Mouse (Mus musculus): Measurements from ENCODE around the gene Gm21897. TPM values are rescaled to one million over a fixed set of nuclear protein-coding genes. Genes with fewer than 3 reads are reported as not detected.

Gene Gm21897
- polyA plus RNA-seq, 1 experiment from 2014 or later: not detected

GRCm38 (mm10) chr16:15349381-15349780 is 32.1 kb downstream of the Gm21897 start:
- no peaks in the 10 kb centered on the region for H3K36me3 ChIP-seq (ENCODE audit: control insufficient read depth, insufficient read depth, low read length)
- WGBS: 78% methylated on average over 2 of the region's 2 CpGs
- no peak overlapping the region for H3K9ac ChIP-seq (ENCODE audit: low read depth, low read length)
- H3K4me3 ChIP-seq (ENCODE audit: low read length): no peak overlapping the region
- no peaks in the 10 kb centered on the region for H3K27me3 ChIP-seq (replicated peaks; ENCODE audit: control insufficient read depth, insufficient read depth, low read length)
- no peaks in the 10 kb centered on the region for H3K4me1 ChIP-seq (ENCODE audit: control insufficient read depth, insufficient read depth, low read depth, low read length)
- H3K4me2 ChIP-seq (ENCODE audit: low read length): no peak overlapping the region
- H3K27ac ChIP-seq (ENCODE audit: low read depth, low read length): no peak overlapping the region
- ATAC-seq: no peak
- H3K9me3 ChIP-seq (ENCODE audit: control insufficient read depth, low read length): no peaks in the 10 kb centered on the region

GRCm38 (mm10) chr16:15351301-15351700 is 34.0 kb downstream of the Gm21897 start:
- no peak overlapping the region for H3K4me2 ChIP-seq (ENCODE audit: low read length)
- H3K4me1 ChIP-seq (ENCODE audit: control insufficient read depth, insufficient read depth, low read depth, low read length): no peaks in the 10 kb centered on the region
- H3K4me3 ChIP-seq (ENCODE audit: low read length): no peak overlapping the region
- WGBS: 69% methylated on average over 1 of the region's 1 CpGs
- no peak overlapping the region for H3K9ac ChIP-seq (ENCODE audit: low read depth, low read length)
- no peaks in the 10 kb centered on the region for H3K27me3 ChIP-seq (replicated peaks; ENCODE audit: control insufficient read depth, insufficient read depth, low read length)
- no peak for ATAC-seq
- no peak overlapping the region for H3K27ac ChIP-seq (ENCODE audit: low read depth, low read length)
- H3K9me3 ChIP-seq (ENCODE audit: control insufficient read depth, low read length): no peaks in the 10 kb centered on the region
- H3K36me3 ChIP-seq (ENCODE audit: control insufficient read depth, insufficient read depth, low read length): no peaks in the 10 kb centered on the region

- Histone ChIP-seq H3K9me3 (ENCODE audit: control insufficient read depth, low read length) (no peaks in the 10 kb centered on the region), H3K9ac (ENCODE audit: low read depth, low read length) (no peak overlapping the region), H3K4me1 (ENCODE audit: control insufficient read depth, insufficient read depth, low read depth, low read length) (no peaks in the 10 kb centered on the region), H3K27ac (ENCODE audit: low read depth, low read length) (no peak overlapping the region), H3K27me3 (replicated peaks; ENCODE audit: control insufficient read depth, insufficient read depth, low read length) (no peaks in the 10 kb centered on the region), H3K4me2 (ENCODE audit: low read length) (no peak overlapping the region), H3K4me3 (ENCODE audit: low read length) (no peak overlapping the region), H3K36me3 (ENCODE audit: control insufficient read depth, insufficient read depth, low read length) (no peaks in the 10 kb centered on the region)
- ATAC-seq: no peak
- WGBS: 52% methylated on average over 2 of the region's 2 CpGs
Measured at GRCm38 (mm10) chr16:15352320-15352719, 35.1 kb downstream of the Gm21897 start.

- Histone ChIP-seq H3K27ac (ENCODE audit: low read depth, low read length) (no peak overlapping the region), H3K4me2 (ENCODE audit: low read length) (no peak overlapping the region), H3K4me3 (ENCODE audit: low read length) (no peak overlapping the region), H3K36me3 (ENCODE audit: control insufficient read depth, insufficient read depth, low read length) (no peaks in the 10 kb centered on the region), H3K9ac (ENCODE audit: low read depth, low read length) (no peak overlapping the region), H3K4me1 (ENCODE audit: control insufficient read depth, insufficient read depth, low read depth, low read length) (no peaks in the 10 kb centered on the region), H3K9me3 (ENCODE audit: control insufficient read depth, low read length) (no peaks in the 10 kb centered on the region), H3K27me3 (replicated peaks; ENCODE audit: control insufficient read depth, insufficient read depth, low read length) (no peaks in the 10 kb centered on the region)
- 66% methylated on average over 2 of the region's 2 CpGs for WGBS
- no peak for ATAC-seq
Measured at GRCm38 (mm10) chr16:15354901-15355300, 37.6 kb downstream of the Gm21897 start.

GRCm38 (mm10) chr16:15355339-15355738 is 38.1 kb downstream of the Gm21897 start:
- no peak overlapping the region for H3K9ac ChIP-seq (ENCODE audit: low read depth, low read length)
- ATAC-seq: no peak
- no peaks in the 10 kb centered on the region for H3K9me3 ChIP-seq (ENCODE audit: control insufficient read depth, low read length)
- 96% methylated on average over 1 of the region's 1 CpGs for WGBS
- H3K4me3 ChIP-seq (ENCODE audit: low read length): no peak overlapping the region
- H3K4me2 ChIP-seq (ENCODE audit: low read length): no peak overlapping the region
- no peaks in the 10 kb centered on the region for H3K27me3 ChIP-seq (replicated peaks; ENCODE audit: control insufficient read depth, insufficient read depth, low read length)
- H3K36me3 ChIP-seq (ENCODE audit: control insufficient read depth, insufficient read depth, low read length): no peaks in the 10 kb centered on the region
- H3K4me1 ChIP-seq (ENCODE audit: control insufficient read depth, insufficient read depth, low read depth, low read length): no peaks in the 10 kb centered on the region
- no peak overlapping the region for H3K27ac ChIP-seq (ENCODE audit: low read depth, low read length)

DNA sequence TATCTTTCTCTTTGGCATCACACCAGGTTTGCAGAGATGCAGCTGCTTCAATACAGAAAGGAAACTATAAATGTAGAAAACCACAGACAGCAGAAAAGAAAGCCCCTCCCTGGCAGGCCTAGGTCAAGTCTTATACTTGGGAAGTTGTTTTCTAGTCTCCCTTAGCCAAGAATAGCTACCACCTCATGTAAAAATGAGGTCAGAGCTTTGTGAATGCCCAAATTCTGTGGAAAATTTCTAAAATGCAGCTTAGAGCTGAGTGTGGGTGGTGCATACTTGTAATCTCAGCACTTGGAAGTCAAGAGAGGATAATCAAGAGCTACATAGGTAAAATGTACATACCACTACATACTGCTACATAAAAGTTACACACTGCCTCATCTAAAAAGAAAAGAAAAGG is 40.5 kb downstream of the Gm21897 start:
- no peaks in the 10 kb centered on the region for H3K9me3 ChIP-seq (ENCODE audit: control insufficient read depth, low read length)
- H3K27me3 ChIP-seq (replicated peaks; ENCODE audit: control insufficient read depth, insufficient read depth, low read length): no peaks in the 10 kb centered on the region
- no peak overlapping the region for H3K27ac ChIP-seq (ENCODE audit: low read depth, low read length)
- ATAC-seq: no peak
- H3K9ac ChIP-seq (ENCODE audit: low read depth, low read length): no peak overlapping the region
- no peak overlapping the region for H3K4me2 ChIP-seq (ENCODE audit: low read length)
- H3K4me1 ChIP-seq (ENCODE audit: control insufficient read depth, insufficient read depth, low read depth, low read length): no peaks in the 10 kb centered on the region
- no peak overlapping the region for H3K4me3 ChIP-seq (ENCODE audit: low read length)
- no peaks in the 10 kb centered on the region for H3K36me3 ChIP-seq (ENCODE audit: control insufficient read depth, insufficient read depth, low read length)

- Histone ChIP-seq H3K4me3 (ENCODE audit: low read length) (no peak overlapping the region), H3K9ac (ENCODE audit: low read depth, low read length) (no peak overlapping the region), H3K9me3 (ENCODE audit: control insufficient read depth, low read length) (no peaks in the 10 kb centered on the region), H3K27ac (ENCODE audit: low read depth, low read length) (no peak overlapping the region), H3K4me1 (ENCODE audit: control insufficient read depth, insufficient read depth, low read depth, low read length) (no peaks in the 10 kb centered on the region), H3K36me3 (ENCODE audit: control insufficient read depth, insufficient read depth, low read length) (no peaks in the 10 kb centered on the region), H3K27me3 (replicated peaks; ENCODE audit: control insufficient read depth, insufficient read depth, low read length) (no peaks in the 10 kb centered on the region), H3K4me2 (ENCODE audit: low read length) (no peak overlapping the region)
- WGBS: 83% methylated on average over 3 of the region's 3 CpGs
- no peak for ATAC-seq
Measured at GRCm38 (mm10) chr16:15359110-15359782, 42.0 kb downstream of the Gm21897 start.

DNA sequence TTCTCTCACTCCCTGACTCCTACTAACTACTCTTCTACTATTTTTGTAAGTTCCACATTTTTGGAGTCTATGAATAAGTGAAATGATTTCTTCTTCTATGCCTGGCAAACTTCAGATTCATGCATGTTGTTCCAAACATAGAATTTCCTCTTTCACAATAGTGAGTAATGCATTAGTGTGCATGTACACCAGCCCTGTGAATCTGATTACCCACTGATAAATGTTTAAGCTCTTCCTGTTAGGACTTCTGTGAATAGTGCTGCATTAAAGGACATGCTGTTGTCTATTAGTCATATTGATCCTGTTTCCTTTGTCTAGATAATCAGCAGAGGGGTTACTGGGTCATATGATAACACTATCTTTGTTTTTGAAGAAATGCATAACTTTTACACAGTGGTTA is 43.6 kb downstream of the Gm21897 start:
- Histone ChIP-seq H3K27me3 (replicated peaks; ENCODE audit: control insufficient read depth, insufficient read depth, low read length) (no peaks in the 10 kb centered on the region), H3K36me3 (ENCODE audit: control insufficient read depth, insufficient read depth, low read length) (no peaks in the 10 kb centered on the region), H3K9me3 (ENCODE audit: control insufficient read depth, low read length) (no peaks in the 10 kb centered on the region), H3K9ac (ENCODE audit: low read depth, low read length) (no peak overlapping the region), H3K4me1 (ENCODE audit: control insufficient read depth, insufficient read depth, low read depth, low read length) (no peaks in the 10 kb centered on the region), H3K4me2 (ENCODE audit: low read length) (no peak overlapping the region), H3K27ac (ENCODE audit: low read depth, low read length) (no peak overlapping the region), H3K4me3 (ENCODE audit: low read length) (no peak overlapping the region)
- no peak for ATAC-seq
